Mouse (Mus musculus) embryonic stem cell, embryonic (primary cell): ENCODE measurements around the gene Wnt1.

Experiments
- CTCF ChIA-PET, 4 experiments: fragments of 300-600 bp in 2 of 4; fragments of 350-600 bp in 2 of 4; sonication (Branson Sonifier 250); formaldehyde crosslinking; loops; one replicate each; lab custom pipeline; 2022; ENCODE audit warnings: inconsistent platforms in 2 of 4; lab: Charles Lee
- POLR2A ChIA-PET, 4 experiments: fragments of 300-600 bp in 2 of 4; fragments of 350-600 bp in 2 of 4; sonication (Branson Sonifier 250); formaldehyde crosslinking; loops; one replicate each; lab custom pipeline; 2022; ENCODE audit warnings: antibody characterized with exemption in 4 of 4, inconsistent platforms in 1 of 4; lab: Charles Lee

Gene Wnt1

GRCm38 (mm10) chr15:98788972-98789660, 541 bp upstream of the Wnt1 start:
- ChIA-PET POLR2A (interaction anchor here in 2 of 4 experiments (1.2 to 6.9 kb wide), 4 partner anchors 10 to 30 kb away, joined by 3 to 36 read pairs (median 7); partner anchors contain the start of gene Wnt10b (in 1 of the 2)), CTCF (interaction anchor here (0.6 to 4.3 kb wide), 11 partner anchors 8 to 171 kb away, joined by 3 to 30 read pairs (median 3); no protein-coding TSS in a partner anchor)

- ChIA-PET POLR2A (interaction anchor here (0.7 to 6.9 kb wide), 18 partner anchors 10 to 220 kb away, joined by 3 to 36 read pairs (median 4); partner anchors contain the start of genes Fkbp11 (in 2 of the 4), 4930415O20Rik (in 1 of the 4), Arf3 (in 1 of the 4) and Ccnt1 (in 1 of the 4)), CTCF (interaction anchor here (0.5 to 4.3 kb wide), 29 partner anchors 8 to 300 kb away, joined by 3 to 30 read pairs (median 4); partner anchors contain the start of genes Ddx23 (in 1 of the 4) and Wnt10b (in 1 of the 4))
These were observed 1.1 kb downstream of the Wnt1 start for GRCm38 (mm10) chr15:98790761-98791160.

DNA sequence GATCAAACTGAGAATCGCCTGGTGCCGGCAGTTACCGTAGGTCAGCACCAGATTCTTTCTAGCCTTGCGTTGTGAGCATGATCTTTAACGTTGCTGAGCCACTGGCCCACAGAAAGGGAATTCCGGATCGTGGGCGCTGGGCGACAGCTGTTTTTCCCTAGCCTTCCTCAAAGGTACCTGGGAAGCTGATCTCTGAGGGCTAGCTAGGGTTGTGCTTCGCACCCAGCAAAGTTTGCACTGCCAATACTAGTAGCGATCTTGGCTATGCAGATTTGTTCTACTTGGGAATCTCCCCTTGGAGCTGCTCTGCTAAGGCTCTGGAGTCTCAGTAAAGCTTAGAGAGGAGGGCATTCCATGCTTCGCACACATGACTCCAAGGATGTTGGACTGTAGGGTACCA, 1.6 kb downstream of the Wnt1 start:
- ChIA-PET CTCF (interaction anchor here (0.6 to 4.3 kb wide), 18 partner anchors 8 to 300 kb away, joined by 3 to 30 read pairs (median 5); partner anchors contain the start of gene Ddx23 (in 1 of the 4)), POLR2A (interaction anchor here (0.7 to 6.9 kb wide), 14 partner anchors 11 to 114 kb away, joined by 3 to 36 read pairs (median 4); partner anchors contain the start of genes Fkbp11 (in 2 of the 4), Rnd1 (in 1 of the 4) and Wnt10b (in 1 of the 4))

GRCm38 (mm10) chr15:98791771-98792170, 2.1 kb downstream of the Wnt1 start:
- CTCF ChIA-PET = interaction anchor here in 3 of 4 experiments (0.6 to 4.3 kb wide), 8 partner anchors 7 to 275 kb away, joined by 3 to 30 read pairs (median 7); no protein-coding TSS in a partner anchor
- POLR2A ChIA-PET = interaction anchor here in 3 of 4 experiments (0.6 to 6.9 kb wide), 9 partner anchors 12 to 139 kb away, joined by 3 to 36 read pairs (median 4); partner anchors contain the start of genes Fkbp11 (in 1 of the 3) and Wnt10b (in 1 of the 3)

DNA sequence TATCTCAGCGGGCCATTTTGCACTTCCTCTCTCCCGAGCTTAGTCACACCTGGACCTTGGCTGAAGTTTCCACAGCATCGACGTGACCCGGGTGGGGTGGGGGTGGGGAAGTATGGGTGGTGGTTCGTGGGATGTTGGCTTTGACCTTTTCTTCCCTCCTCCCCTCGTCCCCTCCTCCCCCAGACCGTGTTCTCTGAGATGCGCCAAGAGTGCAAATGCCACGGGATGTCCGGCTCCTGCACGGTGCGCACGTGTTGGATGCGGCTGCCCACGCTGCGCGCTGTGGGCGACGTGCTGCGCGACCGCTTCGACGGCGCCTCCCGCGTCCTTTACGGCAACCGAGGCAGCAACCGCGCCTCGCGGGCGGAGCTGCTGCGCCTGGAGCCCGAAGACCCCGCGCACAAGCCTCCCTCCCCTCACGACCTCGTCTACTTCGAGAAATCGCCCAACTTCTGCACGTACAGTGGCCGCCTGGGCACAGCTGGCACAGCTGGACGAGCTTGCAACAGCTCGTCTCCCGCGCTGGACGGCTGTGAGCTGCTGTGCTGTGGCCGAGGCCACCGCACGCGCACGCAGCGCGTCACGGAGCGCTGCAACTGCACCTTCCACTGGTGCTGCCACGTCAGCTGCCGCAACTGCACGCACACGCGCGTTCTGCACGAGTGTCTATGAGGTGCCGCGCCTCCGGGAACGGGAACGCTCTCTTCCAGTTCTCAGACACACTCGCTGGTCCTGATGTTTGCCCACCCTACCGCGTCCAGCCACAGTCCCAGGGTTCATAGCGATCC, 2.8 kb downstream of the Wnt1 start:
- CTCF ChIA-PET = interaction anchor here in 2 of 4 experiments (0.9 to 4.3 kb wide), 6 partner anchors 7 to 275 kb away, joined by 3 to 26 read pairs (median 4); partner anchors contain the start of gene Lmbr1l (in 1 of the 2)
- POLR2A ChIA-PET = interaction anchor here in 3 of 4 experiments (0.6 to 6.9 kb wide), 7 partner anchors 12 to 139 kb away, joined by 3 to 36 read pairs (median 5); partner anchors contain the start of gene Wnt10b (in 1 of the 3)

GRCm38 (mm10) chr15:98793141-98793698, 3.6 kb downstream of the Wnt1 start:
- CTCF ChIA-PET = interaction anchor here (0.6 to 1.5 kb wide), 9 partner anchors 8 to 213 kb away, joined by 3 to 5 read pairs (median 3); partner anchors contain the start of gene Lmbr1l (in 1 of the 4)
- POLR2A ChIA-PET = interaction anchor here in 3 of 4 experiments (0.7 to 6.9 kb wide), 8 partner anchors 12 to 178 kb away, joined by 3 to 36 read pairs (median 3); partner anchors contain the start of gene Wnt10b (in 1 of the 3)

- ChIA-PET POLR2A (interaction anchor here in 3 of 4 experiments (0.6 to 0.7 kb wide), 3 partner anchors 11 to 624 kb away, joined by 3 to 5 read pairs (median 4); no protein-coding TSS in a partner anchor), CTCF (interaction anchor here in 3 of 4 experiments (0.5 to 1.2 kb wide), 7 partner anchors 16 to 491 kb away, joined by 3 to 10 read pairs (median 4); no protein-coding TSS in a partner anchor)
These were observed 7.3 kb downstream of the Wnt1 start for GRCm38 (mm10) chr15:98796803-98797595.

DNA sequence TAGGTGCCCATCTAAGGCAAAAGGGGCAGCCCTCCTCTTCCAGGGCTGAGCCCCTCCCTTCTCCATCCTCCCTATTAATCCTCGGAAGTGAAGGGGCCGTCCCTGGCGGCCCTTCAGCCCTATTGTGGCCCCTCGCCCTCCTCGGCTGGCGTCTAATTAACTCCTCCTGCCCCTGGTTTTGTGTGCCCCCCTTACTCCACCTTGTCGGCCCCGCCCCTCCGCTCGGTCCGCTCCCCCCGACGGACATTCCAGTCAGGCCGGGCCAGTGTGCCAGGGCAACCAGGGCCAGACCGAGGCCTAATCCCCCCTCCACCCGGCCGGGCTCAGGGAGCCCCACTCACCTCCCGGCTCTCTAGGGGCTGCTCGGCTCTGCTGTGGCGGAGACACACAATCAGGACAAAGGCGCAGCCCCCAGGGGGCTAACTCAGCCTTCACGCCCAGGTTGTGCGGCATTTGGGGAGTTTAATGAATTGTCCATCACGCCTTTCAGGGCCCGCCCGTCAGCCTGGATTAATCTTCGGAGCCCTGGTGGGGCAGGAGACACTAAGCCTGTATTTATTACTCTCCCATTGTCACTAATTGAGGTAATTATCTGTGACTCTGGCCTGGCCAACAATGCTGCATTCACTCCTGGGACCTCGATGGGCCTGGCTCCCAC, 8.3 kb downstream of the Wnt1 start:
- POLR2A ChIA-PET = no interaction called here
- CTCF ChIA-PET = interaction anchor here in 1 of 4 experiments (1.2 kb wide), 1 partner anchor 219 kb away, joined by 4 read pairs; no protein-coding TSS in a partner anchor

- CTCF ChIA-PET = interaction anchor here (0.5 to 1.8 kb wide), 66 partner anchors 9 to 1157 kb away, joined by 3 to 30 read pairs (median 4); partner anchors contain the start of genes Wnt1 (in 3 of the 4), Arf3 (in 2 of the 4), Ddn (in 2 of the 4) and Prkag1 (in 2 of the 4)
- POLR2A ChIA-PET = interaction anchor here in 3 of 4 experiments (0.7 to 1.3 kb wide), 8 partner anchors 23 to 300 kb away, joined by 3 to 5 read pairs (median 3); partner anchors contain the start of genes Arf3 (in 1 of the 3) and Rnd1 (in 1 of the 3)
These were observed 9.2 kb downstream of the Wnt1 start for GRCm38 (mm10) chr15:98798903-98799302.

DNA sequence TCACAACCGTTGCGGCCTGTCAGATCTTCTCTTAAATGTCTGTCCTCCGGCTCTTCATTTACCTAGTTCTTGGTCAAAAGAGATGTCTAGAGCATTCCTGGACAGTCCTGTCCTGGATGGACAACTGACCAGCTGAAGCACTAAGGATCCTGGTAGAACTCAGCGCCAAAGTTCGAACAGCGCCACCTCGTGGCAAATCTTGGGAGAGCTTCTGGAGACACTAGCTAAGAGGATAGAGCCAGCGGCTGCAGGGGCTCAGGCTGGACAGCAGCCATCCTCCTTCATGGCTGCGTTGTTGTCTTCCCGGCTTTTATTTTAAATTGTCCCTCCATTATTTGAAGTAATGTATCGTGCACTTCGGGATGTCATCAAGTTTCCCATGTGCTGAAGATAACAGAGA, 9.7 kb downstream of the Wnt1 start:
- POLR2A ChIA-PET = interaction anchor here in 3 of 4 experiments (0.6 to 1.3 kb wide), 11 partner anchors 14 to 299 kb away, joined by 3 to 5 read pairs (median 3); partner anchors contain the start of genes Arf3 (in 1 of the 3) and Rnd1 (in 1 of the 3)
- CTCF ChIA-PET = interaction anchor here (0.5 to 1.8 kb wide), 80 partner anchors 9 to 1156 kb away, joined by 3 to 30 read pairs (median 4); partner anchors contain the start of genes Wnt1 (in 3 of the 4), Arf3 (in 2 of the 4), Ddn (in 2 of the 4) and Fkbp11 (in 2 of the 4)

- ChIA-PET CTCF (interaction anchor here in 1 of 4 experiments (1.1 to 1.5 kb wide), 3 partner anchors 13 to 224 kb away, joined by 4 read pairs; no protein-coding TSS in a partner anchor), POLR2A (interaction anchor here in 1 of 4 experiments (1.3 kb wide), 1 partner anchor 22 kb away, joined by 3 read pairs; no protein-coding TSS in a partner anchor)
These were observed 13.3 kb downstream of the Wnt1 start for GRCm38 (mm10) chr15:98802926-98803325.

GRCm38 (mm10) chr15:98804054-98804453, 14.4 kb downstream of the Wnt1 start:
- ChIA-PET POLR2A (no interaction called here), CTCF (interaction anchor here in 1 of 4 experiments (1.0 to 1.3 kb wide), 3 partner anchors 13 to 224 kb away, joined by 3 to 4 read pairs (median 3); no protein-coding TSS in a partner anchor)

DNA sequence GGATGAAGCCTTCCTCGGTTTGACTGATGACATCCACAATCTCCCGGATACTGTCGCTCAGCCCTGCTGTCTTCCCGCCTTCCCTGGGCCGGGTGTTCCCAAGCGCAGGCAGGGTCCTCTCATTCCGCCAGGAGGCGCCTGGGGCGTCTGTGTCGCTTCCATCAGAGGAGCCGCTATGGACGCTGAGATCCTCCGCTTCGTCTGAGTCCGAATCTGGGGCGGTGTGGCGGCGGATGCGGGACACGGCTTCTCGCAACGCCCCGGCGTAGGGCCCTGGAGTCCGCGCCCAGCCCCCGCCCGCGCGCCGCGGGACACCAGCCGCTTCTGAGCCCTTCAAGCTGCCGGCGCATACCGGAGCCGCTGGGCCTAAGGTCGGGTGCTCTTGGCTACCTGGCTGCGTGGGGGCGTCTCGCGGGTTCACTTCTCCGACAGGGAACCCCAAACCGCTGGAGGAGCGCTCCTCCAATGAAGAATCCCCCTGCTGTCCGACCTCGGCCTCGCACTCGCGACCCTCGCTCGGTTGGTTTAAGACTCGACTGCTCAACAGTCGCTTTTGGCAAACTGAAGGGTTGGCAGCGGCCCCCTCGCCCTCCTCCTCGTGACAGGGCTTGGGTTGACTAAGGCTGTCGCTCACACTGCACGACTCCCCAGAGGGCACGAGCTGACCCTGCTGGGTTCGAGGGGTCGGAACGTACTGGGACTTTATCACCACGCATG, 15.8 kb downstream of the Wnt1 start:
- ChIA-PET CTCF (interaction anchor here in 3 of 4 experiments (0.7 to 3.2 kb wide), 16 partner anchors 12 to 1022 kb away, joined by 3 to 13 read pairs (median 3); partner anchors contain the start of genes Prkag1 (in 1 of the 3) and Wnt1 (in 1 of the 3)), POLR2A (interaction anchor here in 3 of 4 experiments (0.5 to 2.4 kb wide), 16 partner anchors 12 to 487 kb away, joined by 3 to 10 read pairs (median 4); partner anchors contain the start of genes Arf3 (in 2 of the 3), Prkag1 (in 1 of the 3) and Rnd1 (in 1 of the 3))
